Mouse (Mus musculus) heart, adult 2 months (tissue): ENCODE measurements around the gene Gm3336. TPM values are rescaled to one million over a fixed set of nuclear protein-coding genes. Genes with fewer than 3 reads are reported as not detected.

Experiments used
- DNase-seq, 2 experiments: peaks; one replicate each; pipeline ENCODE4 v3.0.0; 2021
- H3K27ac ChIP-seq: fragments of 200-600 bp; 2 replicates; pipeline ENCODE4 v1.8.1; 2022
- H3K27me3 ChIP-seq: fragments of 200-500 bp; 2 replicates; pipeline ENCODE4 v1.6.1; 2012; ENCODE audit warnings: mild to moderate bottlenecking, low read length, inconsistent platforms, mixed read lengths; ENCODE audit not compliant: control insufficient read depth, insufficient read depth
- H3K36me3 ChIP-seq: fragments of 200-500 bp; 2 replicates; pipeline ENCODE4 v1.6.1; 2012; ENCODE audit warnings: low read length, inconsistent platforms; ENCODE audit not compliant: control insufficient read depth, insufficient read depth
- H3K4me1 ChIP-seq: fragments of 200-500 bp; 2 replicates; pipeline ENCODE4 v1.6.1; 2011; ENCODE audit warnings: low read length; ENCODE audit not compliant: control insufficient read depth, insufficient read depth
- H3K4me3 ChIP-seq: fragments of 200-600 bp; 2 replicates; pipeline ENCODE4 v1.8.1; 2022
- H3K79me2 ChIP-seq: fragments of 200-500 bp; replicated peaks from 2 replicates; pipeline ENCODE4 v1.6.1; 2012; ENCODE audit warnings: mild to moderate bottlenecking, inconsistent platforms, low read length, moderate library complexity, mixed read lengths; ENCODE audit not compliant: control insufficient read depth, insufficient read depth
- H3K9ac ChIP-seq: fragments of 200-500 bp; 2 replicates; pipeline ENCODE4 v1.6.1; 2012; ENCODE audit warnings: low read depth, mild to moderate bottlenecking, control low read depth, inconsistent platforms, low read length, mixed read lengths
- CTCF ChIP-seq: fragments of 200-600 bp; IDR thresholded peaks from 2 replicates; pipeline ENCODE4 v1.8.1; 2022; ENCODE audit warnings: antibody characterized with exemption, mild to moderate bottlenecking, moderate library complexity
- EP300 ChIP-seq: fragments of 200-500 bp; IDR thresholded peaks from 2 replicates; pipeline ENCODE4 v1.6.1; 2011; ENCODE audit warnings: low read depth, low read length, control low read depth; ENCODE audit not compliant: insufficient read depth
- POLR2A ChIP-seq: fragments of 200-500 bp; IDR thresholded peaks from 2 replicates; pipeline ENCODE4 v1.6.1; 2011; ENCODE audit warnings: mild to moderate bottlenecking, low read depth, low read length, control low read depth; ENCODE audit not compliant: insufficient read depth
- WGBS: fragments of 180-500 bp; shearing (Covaris S2); methylation state at CpG from one replicate; pipeline ENCODE4 v1.1.7; 2018; 5-methylcytosine and 5-hydroxymethylcytosine counted together
- intact Hi-C: fragments of 180-260 bp; cut with DNase I; formaldehyde crosslinking; loops from one replicate; pipeline ENCODE4 v1.15.1; 2025
- polyA plus RNA-seq: library from polyadenylated mRNA; depleted of rRNA; stranded (reverse); fragments of >200 nt; gene quantifications from 2 replicates; pipeline ENCODE4 v1.2.3, GENCODE M21; 2012
- total RNA-seq, 2 experiments: library from RNA; stranded (reverse); gene quantifications; 2 replicates each; pipeline ENCODE4 v1.2.3; 2021

The Gm3336 gene
- total and polyA plus RNA-seq, 3 experiments, result not detected

GRCm38 (mm10) chr8:70696946-70697345 lies 21.4 kb upstream of the Gm3336 start:
- no peaks in the 10 kb centered on the region for H3K79me2 ChIP-seq
- TF ChIP-seq CTCF, result no peak
- TF ChIP-seq POLR2A, result no peak
- no peak for TF ChIP-seq EP300
- peaks cover 16% of the 10 kb centered on the region for H3K4me1 ChIP-seq
- peaks cover 2% of the 10 kb centered on the region; the same call in 1 of the 2 replicates for H3K36me3 ChIP-seq
- H3K4me3 ChIP-seq, result no peak overlapping the region
- peak in 1 of 2 experiments; percentile 50 for DNase-seq
- no peaks in the 10 kb centered on the region for H3K27me3 ChIP-seq
- intact Hi-C loops, result no loop called here
- H3K9ac ChIP-seq, result no peak overlapping the region; the same call in 1 of the 2 replicates
- H3K27ac ChIP-seq, result peak overlapping the region; percentile 92
- 58% methylated on average over 4 of the region's 4 CpGs for WGBS

GRCm38 (mm10) chr8:70697366-70698250 lies 20.7 kb upstream of the Gm3336 start:
- peak overlapping the region; percentile 93 for H3K9ac ChIP-seq
- peaks cover 2% of the 10 kb centered on the region; the same call in 1 of the 2 replicates for H3K36me3 ChIP-seq
- TF ChIP-seq POLR2A (no peak), CTCF (no peak), EP300 (no peak)
- peak overlapping the region; percentile 66 for H3K4me3 ChIP-seq
- H3K4me1 ChIP-seq, result peaks cover 20% of the 10 kb centered on the region
- DNase-seq, result peak in 1 of 2 experiments; percentile 34
- no peaks in the 10 kb centered on the region for H3K27me3 ChIP-seq
- 57% methylated on average over 12 of the region's 12 CpGs for WGBS
- H3K79me2 ChIP-seq, result no peaks in the 10 kb centered on the region
- intact Hi-C loops, result no loop called here
- H3K27ac ChIP-seq, result peak overlapping the region; percentile 92

- intact Hi-C loops, result no loop called here
- Histone ChIP-seq H3K4me1 (peaks cover 24% of the 10 kb centered on the region), H3K9ac (peak within 1 kb of the TSS; percentile 95), H3K27me3 (no peaks in the 10 kb centered on the region), H3K27ac (peak within 1 kb of the TSS; percentile 94), H3K36me3 (peaks cover 2% of the 10 kb centered on the region; the same call in 1 of the 2 replicates), H3K79me2 (no peaks in the 10 kb centered on the region), H3K4me3 (peak within 1 kb of the TSS; percentile 99)
- under 1% methylated on average over 64 of the region's 69 CpGs for WGBS
- peak; percentile 99 for TF ChIP-seq EP300
- peak; percentile 96 for TF ChIP-seq POLR2A
- TF ChIP-seq CTCF, result no peak
- peak; percentile 99 for DNase-seq
Measured at GRCm38 (mm10) chr8:70698310-70699109, 19.8 kb upstream of the Gm3336 start, which contains the start of gene Jund. Gene Jund, plus strand, starts transcription at chr8:70698949.

GRCm38 (mm10) chr8:70699116-70699833 lies 19.1 kb upstream of the Gm3336 start:
- peak overlapping the region; percentile 94 for H3K27ac ChIP-seq
- no peaks in the 10 kb centered on the region for H3K27me3 ChIP-seq
- H3K36me3 ChIP-seq, result peaks cover 2% of the 10 kb centered on the region; the same call in 1 of the 2 replicates
- TF ChIP-seq CTCF, result no peak
- TF ChIP-seq EP300, result no peak
- TF ChIP-seq POLR2A, result no peak
- H3K79me2 ChIP-seq, result no peaks in the 10 kb centered on the region
- peaks cover 24% of the 10 kb centered on the region for H3K4me1 ChIP-seq
- WGBS, result under 1% methylated on average over 83 of the region's 89 CpGs
- H3K9ac ChIP-seq, result peak overlapping the region; percentile 95
- DNase-seq, result no peak
- intact Hi-C loops, result no loop called here
- H3K4me3 ChIP-seq, result peak overlapping the region; percentile 99

- Histone ChIP-seq H3K27me3 (no peaks in the 10 kb centered on the region), H3K27ac (peak overlapping the region; percentile 94), H3K9ac (peak overlapping the region; percentile 95), H3K4me1 (peaks cover 24% of the 10 kb centered on the region), H3K4me3 (peak overlapping the region; percentile 99), H3K36me3 (peaks cover 2% of the 10 kb centered on the region; the same call in 1 of the 2 replicates), H3K79me2 (no peaks in the 10 kb centered on the region)
- DNase-seq, result peak; percentile 89
- TF ChIP-seq EP300 (peak; percentile 73; the same call in 1 of the 2 replicates), POLR2A (peak; percentile 83), CTCF (no peak)
- under 1% methylated on average over 59 of the region's 59 CpGs for WGBS
- intact Hi-C loops, result loop anchor here (1.0 to 5.0 kb wide), 3 partner anchors 27 to 88 kb away; partner anchors contain the start of genes Lsm4 and Rab3a
Measured at GRCm38 (mm10) chr8:70699834-70700554, 18.3 kb upstream of the Gm3336 start.
